Mouse (Mus musculus) neural tube, embryonic 12.5 days (tissue): ENCODE results near the gene Gm49661. TPM values are rescaled to one million over a fixed set of nuclear protein-coding genes. Genes with fewer than 3 reads are reported as not detected.
A peak's percentile ranks its signal among the peaks of the same experiment; 100 is the strongest.

Source experiments
- ATAC-seq: fragments of 200-750 bp; cut with Nextera tagmentation; 2 replicates; pipeline ENCODE4 v1.8.0; 2017; ENCODE audit warnings: low read depth, mild to moderate bottlenecking, moderate TSS enrichment, moderate library complexity; ENCODE audit not compliant: low FRiP score
- H3K27ac ChIP-seq: fragments of 300-500 bp; sonication (generic); 2 replicates; pipeline ENCODE4 v1.5.1; 2016
- H3K27me3 ChIP-seq: fragments of 300-500 bp; sonication (generic); replicated peaks from 2 replicates; pipeline ENCODE4 v1.6.1; 2016; ENCODE audit warnings: mild to moderate bottlenecking
- H3K36me3 ChIP-seq: fragments of 300-500 bp; sonication (generic); 2 replicates; pipeline ENCODE4 v1.6.1; 2016; ENCODE audit warnings: mild to moderate bottlenecking
- H3K4me1 ChIP-seq: fragments of 300-500 bp; sonication (generic); 2 replicates; pipeline ENCODE4 v1.6.1; 2016
- H3K4me2 ChIP-seq: fragments of 300-500 bp; sonication (generic); replicated peaks from 2 replicates; pipeline ENCODE4 v1.6.1; 2016; ENCODE audit warnings: mild to moderate bottlenecking
- H3K4me3 ChIP-seq: fragments of 300-500 bp; sonication (generic); 2 replicates; pipeline ENCODE4 v1.5.1; 2016
- H3K9ac ChIP-seq: fragments of 300-500 bp; sonication (generic); 2 replicates; pipeline ENCODE4 v1.6.1; 2016; ENCODE audit warnings: mild to moderate bottlenecking
- H3K9me3 ChIP-seq: fragments of 300-500 bp; sonication (generic); 2 replicates; pipeline ENCODE4 v1.6.1; 2016; ENCODE audit warnings: mild to moderate bottlenecking
- WGBS: fragments of 180-500 bp; shearing (Covaris S2); methylation state at CpG from one replicate; pipeline ENCODE4 v1.1.7; 2016; 5-methylcytosine and 5-hydroxymethylcytosine counted together
- polyA plus RNA-seq: library from polyadenylated mRNA; unstranded; fragments of >200 nt; fragmentation: Nextera tagmentation; extraction: Ambion mirVana; gene quantifications from 2 replicates; pipeline ENCODE4 v1.2.1, GENCODE M21; 2016

Gene Gm49661
- polyA plus RNA-seq, 1 experiment from 2014 or later = not detected

DNA sequence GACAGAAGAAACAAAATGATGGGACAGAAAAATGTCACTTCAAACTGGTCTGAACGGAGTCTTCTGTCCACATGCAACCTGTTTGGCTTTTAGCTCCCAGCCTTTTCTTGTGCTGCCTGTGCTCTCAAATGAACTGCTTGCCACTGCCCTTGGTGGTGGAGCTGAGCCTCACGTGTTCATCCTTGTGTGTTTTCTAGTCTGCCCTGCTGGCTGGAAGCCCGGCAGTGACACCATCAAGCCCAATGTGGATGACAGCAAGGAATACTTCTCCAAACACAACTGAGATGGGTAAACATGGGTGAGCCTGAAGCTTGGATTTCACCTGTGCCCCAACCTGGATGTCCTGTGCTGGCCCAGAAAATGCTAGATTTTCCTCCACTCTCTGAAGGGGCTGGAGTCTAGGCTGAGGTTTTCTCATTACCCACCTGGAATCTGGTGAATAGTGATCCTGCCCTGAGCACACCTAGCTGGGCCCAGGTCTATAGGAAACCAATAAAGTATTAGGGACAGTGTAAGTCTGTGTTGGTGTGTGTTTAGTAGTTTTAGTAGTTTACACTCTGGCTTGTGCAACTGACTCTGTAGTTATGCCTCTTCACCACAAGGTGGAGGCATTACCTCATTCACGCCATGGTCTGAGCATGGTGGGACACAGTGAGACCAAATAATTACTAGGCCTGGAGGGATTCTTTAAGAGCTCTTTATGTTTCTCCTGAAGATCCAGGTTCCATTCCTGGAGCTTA is 4.7 kb upstream of the Gm49661 start:
- 0 out of 2 replicates have a peak overlapping the region, but pooled peaks have one; percentile 12 for H3K4me2 ChIP-seq
- H3K4me3 ChIP-seq = no peak overlapping the region
- H3K36me3 ChIP-seq = peaks cover 36% of the 10 kb centered on the region
- peaks cover 49% of the 10 kb centered on the region for H3K4me1 ChIP-seq
- 64% methylated on average over 4 of the region's 4 CpGs for WGBS
- ATAC-seq = no peak
- peaks cover 17% of the 10 kb centered on the region for H3K27me3 ChIP-seq
- no peak overlapping the region for H3K9ac ChIP-seq
- no peak overlapping the region for H3K27ac ChIP-seq
- H3K9me3 ChIP-seq = no peaks in the 10 kb centered on the region

GRCm38 (mm10) chr8:84973079-84973478 is 3.8 kb upstream of the Gm49661 start:
- no peak overlapping the region for H3K4me2 ChIP-seq
- WGBS = 93% methylated on average over 1 of the region's 1 CpGs
- ATAC-seq = no peak
- peaks cover 11% of the 10 kb centered on the region for H3K27me3 ChIP-seq
- H3K4me3 ChIP-seq = no peak overlapping the region
- no peak overlapping the region for H3K27ac ChIP-seq
- peak overlapping the region; percentile 38; the same call in 1 of the 2 replicates for H3K9ac ChIP-seq
- no peaks in the 10 kb centered on the region for H3K9me3 ChIP-seq
- peaks cover 47% of the 10 kb centered on the region for H3K4me1 ChIP-seq
- peaks cover 36% of the 10 kb centered on the region for H3K36me3 ChIP-seq

GRCm38 (mm10) chr8:84970913-84971312 is 1.7 kb upstream of the Gm49661 start:
- peak overlapping the region; percentile 91 for H3K4me2 ChIP-seq
- peaks cover 26% of the 10 kb centered on the region for H3K4me1 ChIP-seq
- no peaks in the 10 kb centered on the region for H3K9me3 ChIP-seq
- no peak for ATAC-seq
- H3K27me3 ChIP-seq = no peaks in the 10 kb centered on the region
- peak overlapping the region; percentile 80 for H3K4me3 ChIP-seq
- WGBS = 71% methylated on average over 5 of the region's 5 CpGs
- peak overlapping the region; percentile 96 for H3K9ac ChIP-seq
- no peak overlapping the region for H3K27ac ChIP-seq
- peaks cover 36% of the 10 kb centered on the region for H3K36me3 ChIP-seq

- Histone ChIP-seq H3K4me3 (peak overlapping the region; percentile 80), H3K36me3 (peaks cover 36% of the 10 kb centered on the region), H3K9me3 (no peaks in the 10 kb centered on the region), H3K4me1 (peaks cover 26% of the 10 kb centered on the region), H3K27me3 (no peaks in the 10 kb centered on the region), H3K27ac (peak overlapping the region; percentile 50), H3K9ac (peak overlapping the region; percentile 96), H3K4me2 (peak overlapping the region; percentile 91)
- 13% methylated on average over 21 of the region's 21 CpGs for WGBS
- no peak for ATAC-seq
Observed at GRCm38 (mm10) chr8:84970135-84970790, 1.0 kb upstream of the Gm49661 start.

GRCm38 (mm10) chr8:84968650-84969049 is 583 bp downstream of the Gm49661 start:
- ATAC-seq = no peak
- Histone ChIP-seq H3K9ac (peak overlapping the region; percentile 96), H3K27me3 (no peaks in the 10 kb centered on the region), H3K27ac (no peak overlapping the region), H3K9me3 (no peaks in the 10 kb centered on the region), H3K4me3 (peak overlapping the region; percentile 80; the same call in 1 of the 2 replicates), H3K36me3 (peaks cover 29% of the 10 kb centered on the region), H3K4me2 (peak overlapping the region; percentile 91), H3K4me1 (peaks cover 26% of the 10 kb centered on the region)
- WGBS = 6% methylated on average over 2 of the region's 2 CpGs

DNA sequence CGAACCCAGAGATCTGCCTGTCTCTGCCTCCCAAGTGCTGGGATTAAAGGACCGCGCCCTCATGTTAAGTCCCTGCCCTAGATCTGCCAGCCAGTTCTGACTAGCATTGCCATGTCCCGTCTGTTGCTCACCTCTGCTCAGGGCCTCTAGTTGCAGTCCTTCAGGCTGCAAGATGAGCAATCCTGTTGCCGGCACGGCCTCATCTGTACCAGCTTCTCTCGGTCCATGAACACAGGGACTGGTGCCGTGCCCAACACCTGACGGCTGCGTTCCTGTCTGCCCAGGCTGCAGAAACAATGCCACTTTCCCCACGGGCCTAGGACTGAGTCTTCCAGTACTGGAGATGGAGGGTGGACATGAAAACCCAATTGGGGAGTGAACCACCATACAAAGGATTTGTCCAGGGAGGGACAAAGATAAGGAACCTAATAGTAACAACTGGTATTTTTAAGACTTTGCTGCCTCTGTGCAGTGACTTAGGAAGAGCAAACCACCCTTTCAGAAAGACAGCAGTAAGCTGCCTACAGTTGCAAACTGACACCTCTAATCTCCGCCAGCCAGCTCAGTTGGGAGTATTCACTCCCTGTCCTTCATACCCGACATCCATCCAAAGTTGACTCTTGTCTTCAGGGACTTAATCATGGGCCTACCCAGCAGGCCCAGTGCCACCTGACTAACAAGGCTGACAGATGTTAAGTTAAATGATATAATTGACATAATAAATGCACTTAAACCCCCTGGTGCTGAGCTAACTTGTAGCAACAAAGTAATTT is 1.5 kb downstream of the Gm49661 start:
- Histone ChIP-seq H3K27me3 (no peaks in the 10 kb centered on the region), H3K9ac (0 out of 2 replicates have a peak overlapping the region, but pooled peaks have one; percentile 17), H3K9me3 (no peaks in the 10 kb centered on the region), H3K4me3 (no peak overlapping the region), H3K27ac (no peak overlapping the region), H3K4me2 (no peak overlapping the region), H3K36me3 (peaks cover 21% of the 10 kb centered on the region), H3K4me1 (peaks cover 26% of the 10 kb centered on the region)
- WGBS = 92% methylated on average over 13 of the region's 13 CpGs
- ATAC-seq = no peak

DNA sequence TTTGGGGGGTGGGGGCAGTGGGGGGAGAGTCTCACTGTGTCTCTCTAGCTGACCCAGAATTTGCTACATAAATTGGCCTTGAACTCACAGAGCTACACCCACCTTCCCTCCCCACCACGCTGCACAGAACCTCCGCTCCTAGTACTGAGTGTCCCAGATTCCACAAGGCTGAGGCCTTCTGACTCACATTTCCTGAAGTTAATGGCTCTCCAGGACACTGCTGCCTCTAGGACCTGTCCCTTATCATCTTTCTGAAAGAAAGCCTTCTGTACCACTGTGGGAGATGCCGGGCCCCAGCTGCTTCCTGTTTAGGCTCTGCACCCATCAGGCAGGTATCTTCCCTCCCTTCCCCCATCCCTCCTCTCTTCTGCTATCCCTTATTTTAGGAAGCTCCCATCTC is 2.6 kb downstream of the Gm49661 start:
- peaks cover 13% of the 10 kb centered on the region for H3K36me3 ChIP-seq
- H3K9ac ChIP-seq = no peak overlapping the region
- no peak overlapping the region for H3K27ac ChIP-seq
- H3K4me2 ChIP-seq = peak overlapping the region; percentile 89
- no peak overlapping the region for H3K4me3 ChIP-seq
- 51% methylated on average over 3 of the region's 3 CpGs for WGBS
- no peaks in the 10 kb centered on the region for H3K27me3 ChIP-seq
- no peaks in the 10 kb centered on the region for H3K9me3 ChIP-seq
- peaks cover 26% of the 10 kb centered on the region for H3K4me1 ChIP-seq
- ATAC-seq = no peak

DNA sequence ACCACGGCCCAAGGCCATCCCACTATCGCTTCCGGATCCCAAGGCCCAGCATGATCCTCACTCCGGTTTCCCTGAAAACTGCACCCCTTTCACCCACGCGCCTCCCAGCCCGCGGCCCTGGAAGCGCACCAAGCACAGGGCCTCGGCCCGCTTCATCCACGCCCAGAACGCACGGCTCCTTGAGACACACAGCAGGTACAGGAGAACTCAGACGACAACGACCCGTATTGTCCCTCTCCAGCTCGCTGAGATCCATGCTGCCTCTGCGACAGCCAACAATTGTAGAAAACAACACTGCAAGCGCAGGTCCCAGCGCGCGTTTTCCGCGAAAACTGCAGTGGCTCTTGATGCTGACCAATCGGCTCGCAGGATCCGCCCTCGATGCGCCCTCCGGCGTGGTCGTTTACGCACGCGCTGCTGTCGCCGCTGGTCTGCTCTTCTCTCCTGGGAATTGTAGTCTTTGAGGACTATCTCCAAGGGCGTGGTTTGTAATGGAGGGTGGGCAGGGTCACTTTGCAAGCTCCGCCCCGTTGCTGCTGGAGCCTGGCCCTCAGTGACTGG is 3.4 kb downstream of the Gm49661 start:
- H3K27ac ChIP-seq = no peak overlapping the region
- peak overlapping the region; percentile 56 for H3K4me3 ChIP-seq
- H3K9ac ChIP-seq = peak overlapping the region; percentile 68
- ATAC-seq = peak; percentile 74
- peaks cover 20% of the 10 kb centered on the region for H3K4me1 ChIP-seq
- H3K4me2 ChIP-seq = peak overlapping the region; percentile 89
- no peaks in the 10 kb centered on the region for H3K27me3 ChIP-seq
- H3K36me3 ChIP-seq = peaks cover 6% of the 10 kb centered on the region
- under 1% methylated on average over 41 of the region's 41 CpGs for WGBS
- no peaks in the 10 kb centered on the region for H3K9me3 ChIP-seq

DNA sequence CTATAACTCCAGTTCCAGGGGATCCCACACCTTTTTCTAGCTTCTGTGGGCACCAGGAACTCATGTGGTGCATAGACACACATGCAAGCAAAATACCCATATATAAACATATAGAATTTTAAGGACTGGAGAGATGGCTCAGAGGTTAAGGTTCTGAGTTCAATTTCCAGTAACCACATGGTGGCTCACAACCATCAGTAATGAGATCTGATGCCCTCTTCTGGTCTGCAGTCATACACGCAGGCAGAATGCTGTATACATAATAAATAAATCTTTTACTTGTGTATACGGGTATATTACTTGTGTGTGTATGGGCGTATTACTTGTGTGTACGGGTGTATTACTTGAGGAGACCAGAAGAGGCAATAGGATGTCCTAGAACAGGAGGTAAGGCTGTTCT is 5.3 kb downstream of the Gm49661 start:
- H3K27me3 ChIP-seq = no peaks in the 10 kb centered on the region
- H3K4me2 ChIP-seq = no peak overlapping the region
- peaks cover 13% of the 10 kb centered on the region for H3K4me1 ChIP-seq
- H3K9me3 ChIP-seq = no peaks in the 10 kb centered on the region
- 90% methylated on average over 4 of the region's 4 CpGs for WGBS
- no peak overlapping the region for H3K4me3 ChIP-seq
- no peak for ATAC-seq
- peaks cover 14% of the 10 kb centered on the region for H3K36me3 ChIP-seq
- H3K9ac ChIP-seq = no peak overlapping the region
- no peak overlapping the region for H3K27ac ChIP-seq

DNA sequence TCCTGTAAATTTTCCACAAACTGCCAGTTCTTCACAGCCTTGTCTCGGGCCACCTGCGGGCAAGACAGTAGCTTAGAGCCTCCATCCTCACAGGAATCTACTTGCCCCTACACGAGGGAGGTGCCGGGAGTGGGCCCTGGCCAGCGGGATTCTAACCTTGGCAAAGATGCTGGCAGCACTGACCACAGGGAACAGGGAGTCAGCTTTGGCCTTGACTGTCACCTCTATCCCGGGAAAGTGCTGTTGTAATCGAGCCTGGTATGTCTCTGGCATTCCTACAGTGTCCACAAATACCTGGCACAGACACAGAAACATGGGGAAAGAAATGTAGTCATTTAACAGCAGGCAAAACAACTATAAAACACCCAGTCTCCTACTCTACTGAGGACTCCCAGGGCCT is 9.4 kb downstream of the Gm49661 start:
- Histone ChIP-seq H3K4me2 (no peak overlapping the region), H3K4me1 (peaks cover under 1% of the 10 kb centered on the region; the same call in 1 of the 2 replicates), H3K4me3 (no peak overlapping the region), H3K27ac (no peak overlapping the region), H3K36me3 (peaks cover 27% of the 10 kb centered on the region), H3K9ac (no peak overlapping the region), H3K9me3 (no peaks in the 10 kb centered on the region), H3K27me3 (no peaks in the 10 kb centered on the region)
- no peak for ATAC-seq
- 92% methylated on average over 7 of the region's 7 CpGs for WGBS

- Histone ChIP-seq H3K4me3 (no peak overlapping the region), H3K4me2 (no peak overlapping the region), H3K4me1 (no peaks in the 10 kb centered on the region), H3K36me3 (peaks cover 24% of the 10 kb centered on the region), H3K27me3 (peaks cover 14% of the 10 kb centered on the region; the same call in 1 of the 2 replicates), H3K9me3 (no peaks in the 10 kb centered on the region), H3K27ac (no peak overlapping the region), H3K9ac (no peak overlapping the region)
- WGBS = 52% methylated on average over 2 of the region's 2 CpGs
- no peak for ATAC-seq
Observed at GRCm38 (mm10) chr8:84956768-84957167, 12.5 kb downstream of the Gm49661 start.
